Mouse (Mus musculus) embryonic facial prominence, embryonic 14.5 days (tissue): ENCODE data around the gene Rdh16. TPM values are rescaled to one million over a fixed set of nuclear protein-coding genes. Genes with fewer than 3 reads are reported as not detected.
"Not testable (repeated sequence)": the region's sequence is repeated elsewhere in the genome, so short reads cannot be mapped to it uniquely, and the experiment has no call there.

Experiments used
- ATAC-seq: fragments of 200-750 bp; cut with Nextera tagmentation; 2 replicates; pipeline ENCODE4 v1.8.0; 2017; ENCODE audit warnings: low read depth, moderate number of reproducible peaks, moderate TSS enrichment
- DNase-seq: peaks from one replicate; pipeline ENCODE4 v3.0.0-alpha.2; 2015; ENCODE audit warnings: low spot score
- H3K27ac ChIP-seq: fragments of 300-500 bp; sonication (generic); replicated peaks from 2 replicates; pipeline ENCODE4 v1.5.1; 2014; ENCODE audit warnings: low read depth, mild to moderate bottlenecking, low read length, moderate library complexity
- H3K27me3 ChIP-seq: fragments of 300-500 bp; sonication (generic); replicated peaks from 2 replicates; pipeline ENCODE4 v1.6.1; 2014; ENCODE audit warnings: low read length; ENCODE audit not compliant: control insufficient read depth, insufficient read depth
- H3K36me3 ChIP-seq: fragments of 300-500 bp; sonication (generic); 2 replicates; pipeline ENCODE4 v1.6.1; 2014; ENCODE audit warnings: low read length, mixed read lengths; ENCODE audit not compliant: control insufficient read depth, insufficient read depth
- H3K4me1 ChIP-seq: fragments of 300-500 bp; sonication (generic); 2 replicates; pipeline ENCODE4 v1.6.1; 2014; ENCODE audit warnings: antibody characterized with exemption, low read length; ENCODE audit not compliant: control insufficient read depth, insufficient read depth
- H3K4me2 ChIP-seq: fragments of 300-500 bp; sonication (generic); 2 replicates; pipeline ENCODE4 v1.6.1; 2014; ENCODE audit warnings: low read depth, mild to moderate bottlenecking, low read length, moderate library complexity, mixed read lengths
- H3K4me3 ChIP-seq: fragments of 300-500 bp; sonication (generic); 2 replicates; pipeline ENCODE4 v1.5.1; 2014; ENCODE audit warnings: low read depth, mild to moderate bottlenecking, low read length
- H3K9ac ChIP-seq: fragments of 300-500 bp; sonication (generic); 2 replicates; pipeline ENCODE4 v1.6.1; 2014; ENCODE audit warnings: low read depth, mild to moderate bottlenecking, low read length, moderate library complexity, mixed read lengths
- H3K9me3 ChIP-seq: fragments of 300-500 bp; sonication (generic); 2 replicates; pipeline ENCODE4 v1.6.1; 2016; ENCODE audit warnings: low read length; ENCODE audit not compliant: control insufficient read depth
- WGBS: fragments of 180-500 bp; shearing (Covaris S2); extraction: QIAGEN DNeasy Blood & Tissue Kit; methylation state at CpG from one replicate; pipeline ENCODE4 v1.1.7; 2014; 5-methylcytosine and 5-hydroxymethylcytosine counted together
- polyA plus RNA-seq: library from polyadenylated mRNA; unstranded; fragments of >200 nt; fragmentation: Nextera tagmentation; extraction: Ambion mirVana; gene quantifications from 2 replicates; pipeline ENCODE4 v1.2.1, GENCODE M21; 2014

Rdh16 gene
- polyA plus RNA-seq, 1 experiment from 2014 or later, result not detected

DNA sequence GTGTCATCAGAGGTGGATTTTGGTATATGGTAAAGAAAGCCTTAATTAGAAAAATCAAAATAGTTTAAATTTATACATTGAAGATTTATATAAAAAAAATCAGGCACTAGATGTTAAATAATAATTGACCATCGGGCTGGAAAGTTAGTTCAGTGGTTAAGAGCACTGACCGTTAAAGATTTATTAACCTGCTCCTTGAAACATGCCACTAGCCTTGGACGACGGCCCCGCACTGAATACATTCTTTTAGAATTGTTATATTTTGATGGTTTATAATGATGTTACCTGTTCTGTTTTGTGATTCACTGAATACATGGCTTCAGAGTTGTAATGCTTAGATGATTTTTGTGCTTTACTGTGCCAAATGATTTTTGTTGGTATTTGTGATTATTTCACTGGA is 45.0 kb downstream of the Rdh16 start:
- H3K9ac ChIP-seq, H3K9me3 ChIP-seq, H3K27me3 ChIP-seq, H3K27ac ChIP-seq, ATAC-seq, DNase-seq, H3K4me2 ChIP-seq, H3K4me3 ChIP-seq, H3K4me1 ChIP-seq, H3K36me3 ChIP-seq: not testable (repeated sequence)
- WGBS, result 88% methylated on average over 5 of the region's 5 CpGs

DNA sequence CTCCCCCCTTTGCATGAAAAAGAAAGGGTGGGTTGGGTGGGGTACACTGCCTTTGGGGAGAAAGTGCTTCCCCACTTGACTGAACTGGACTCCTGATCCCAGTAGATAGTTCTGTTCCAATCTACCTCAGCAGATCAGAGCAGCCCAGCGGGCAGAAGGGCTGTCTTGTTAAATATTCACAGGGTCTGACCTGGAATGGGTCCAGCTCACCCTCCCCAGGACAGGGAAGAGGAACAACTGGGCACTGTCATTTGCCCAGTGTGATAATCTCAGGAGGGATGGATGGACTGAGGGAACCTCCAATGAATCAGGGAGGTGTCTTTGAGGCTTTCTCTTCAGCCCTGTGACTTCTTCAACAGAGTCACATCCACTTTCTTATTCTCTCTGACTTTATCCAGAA is 47.1 kb downstream of the Rdh16 start:
- H3K4me2 ChIP-seq, result no peak overlapping the region
- no peaks in the 10 kb centered on the region for H3K27me3 ChIP-seq
- ATAC-seq, result no peak

DNA sequence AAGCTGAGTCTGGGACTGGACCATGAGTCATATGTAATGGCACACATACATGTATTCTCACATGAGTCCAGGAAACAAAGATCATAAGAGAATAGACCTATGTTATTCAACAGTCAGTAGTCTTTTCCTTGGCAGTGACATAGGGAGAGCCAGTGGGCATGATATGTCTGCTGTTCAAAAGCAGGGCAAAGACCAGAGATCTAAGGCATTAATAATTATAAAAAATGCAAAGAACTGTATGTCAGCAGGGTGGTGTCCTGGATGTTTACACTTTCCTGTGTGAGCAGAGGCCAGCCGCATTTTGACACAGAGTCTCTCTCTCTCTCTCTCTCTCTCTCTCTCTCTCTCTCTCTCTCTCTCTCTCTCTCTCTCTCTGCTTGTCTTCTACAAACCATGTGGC is 48.7 kb downstream of the Rdh16 start, which contains the start of gene Rdh19:
TSS of gene Rdh19 (plus strand) at position 301 of the 400 bp plus-strand sequence.
- Histone ChIP-seq H3K27ac (no peak within 1 kb of the TSS), H3K4me3 (no peak within 1 kb of the TSS), H3K4me1 (no peaks in the 10 kb centered on the region), H3K36me3 (no peaks in the 10 kb centered on the region), H3K9me3 (no peaks in the 10 kb centered on the region), H3K27me3 (no peaks in the 10 kb centered on the region), H3K9ac (no peak within 1 kb of the TSS), H3K4me2 (no peak within 1 kb of the TSS)
- ATAC-seq (no peak), DNase-seq (no peak)
- 69% methylated on average over 1 of the region's 1 CpGs for WGBS

More for the DNA sequence above, 47.1 kb downstream of the Rdh16 start:
- no peak overlapping the region for H3K9ac ChIP-seq
- H3K4me3 ChIP-seq, result no peak overlapping the region
- H3K36me3 ChIP-seq, result no peaks in the 10 kb centered on the region
- no peak overlapping the region for H3K27ac ChIP-seq
- DNase-seq, result no peak
- H3K4me1 ChIP-seq, result no peaks in the 10 kb centered on the region
- H3K9me3 ChIP-seq, result no peaks in the 10 kb centered on the region
- WGBS, result 67% methylated on average over 1 of the region's 1 CpGs

DNA sequence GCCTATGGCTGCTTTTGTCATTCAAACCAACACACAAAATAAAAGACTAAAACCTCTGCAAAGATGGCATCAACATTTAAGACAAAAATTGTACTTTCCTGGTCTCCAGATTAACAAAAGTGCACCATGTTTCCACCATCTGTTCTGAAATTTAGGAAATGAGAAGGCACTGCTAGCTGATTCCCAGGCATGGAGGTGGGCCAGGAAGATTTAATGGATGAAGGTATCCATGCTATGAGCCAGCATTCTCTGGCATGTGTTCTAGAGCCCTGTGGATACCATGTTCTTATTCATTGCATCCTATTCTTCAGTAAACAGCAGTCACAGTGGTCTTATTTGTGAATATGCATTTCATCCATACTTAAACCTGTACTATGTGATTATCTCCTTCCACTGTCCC is 55.4 kb downstream of the Rdh16 start:
- Histone ChIP-seq H3K9me3 (no peaks in the 10 kb centered on the region), H3K27me3 (no peaks in the 10 kb centered on the region), H3K9ac (no peak overlapping the region), H3K4me3 (no peak overlapping the region), H3K4me1 (no peaks in the 10 kb centered on the region), H3K4me2 (no peak overlapping the region), H3K27ac (no peak overlapping the region), H3K36me3 (no peaks in the 10 kb centered on the region)
- no peak for ATAC-seq
- no peak for DNase-seq

DNA sequence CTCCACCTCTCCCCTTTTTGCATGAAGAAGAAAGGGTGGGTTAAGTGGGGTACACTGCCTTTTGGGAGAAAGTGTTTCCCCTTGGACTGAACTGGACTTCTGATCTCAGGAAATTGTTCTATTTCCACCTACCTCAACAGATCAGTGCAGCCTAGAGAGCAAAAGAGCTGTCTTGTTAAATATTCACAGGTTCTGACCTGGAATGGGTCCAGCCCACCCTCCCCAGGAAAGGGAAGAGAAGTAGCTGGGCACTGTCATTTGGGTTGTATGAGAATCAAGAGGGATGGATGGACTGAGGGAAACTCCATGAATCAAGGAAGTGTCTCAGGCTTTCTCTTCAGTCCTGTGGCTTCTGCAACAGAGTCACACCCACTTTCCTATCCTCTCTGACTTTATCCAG is 64.0 kb downstream of the Rdh16 start:
- ATAC-seq, result no peak
- Histone ChIP-seq H3K4me2 (no peak overlapping the region), H3K4me3 (no peak overlapping the region), H3K27me3 (no peaks in the 10 kb centered on the region), H3K4me1 (no peaks in the 10 kb centered on the region), H3K27ac (no peak overlapping the region), H3K9me3 (peaks cover 2% of the 10 kb centered on the region; the same call in 1 of the 2 replicates), H3K9ac (no peak overlapping the region), H3K36me3 (no peaks in the 10 kb centered on the region)
- no peak for DNase-seq

DNA sequence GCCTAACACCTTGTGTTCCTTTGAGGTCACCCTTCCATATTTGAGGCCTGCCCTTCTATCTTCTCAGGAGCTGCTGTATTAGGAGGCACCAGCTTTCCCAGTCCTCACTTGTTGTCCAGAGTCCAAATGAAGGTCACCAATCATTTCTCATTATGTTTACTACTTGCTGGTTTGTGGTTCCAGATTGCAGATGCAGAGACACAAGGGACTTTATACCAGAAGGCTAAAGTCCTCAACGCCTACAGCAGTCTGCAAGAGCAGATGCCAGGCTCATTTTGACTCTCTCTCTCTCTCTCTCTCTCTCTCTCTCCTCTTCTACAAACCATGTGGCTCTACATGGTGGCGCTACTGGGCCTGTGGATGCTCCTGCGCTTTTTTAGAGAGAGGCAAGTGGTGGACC is 65.3 kb downstream of the Rdh16 start, which contains the start of gene Rdh16f2:
TSS of gene Rdh16f2 (plus strand) at position 243 of the 400 bp plus-strand sequence.
- ATAC-seq (no peak), DNase-seq (no peak)
- H3K9me3 ChIP-seq, result peaks cover 12% of the 10 kb centered on the region; the same call in 1 of the 2 replicates
- WGBS, result 85% methylated on average over 3 of the region's 3 CpGs
- H3K9ac ChIP-seq, result no peak within 1 kb of the TSS
- no peak within 1 kb of the TSS for H3K27ac ChIP-seq
- H3K4me3 ChIP-seq, result no peak within 1 kb of the TSS
- H3K4me1 ChIP-seq, result no peaks in the 10 kb centered on the region
- H3K4me2 ChIP-seq, result no peak within 1 kb of the TSS
- H3K27me3 ChIP-seq, result no peaks in the 10 kb centered on the region
- no peaks in the 10 kb centered on the region for H3K36me3 ChIP-seq

DNA sequence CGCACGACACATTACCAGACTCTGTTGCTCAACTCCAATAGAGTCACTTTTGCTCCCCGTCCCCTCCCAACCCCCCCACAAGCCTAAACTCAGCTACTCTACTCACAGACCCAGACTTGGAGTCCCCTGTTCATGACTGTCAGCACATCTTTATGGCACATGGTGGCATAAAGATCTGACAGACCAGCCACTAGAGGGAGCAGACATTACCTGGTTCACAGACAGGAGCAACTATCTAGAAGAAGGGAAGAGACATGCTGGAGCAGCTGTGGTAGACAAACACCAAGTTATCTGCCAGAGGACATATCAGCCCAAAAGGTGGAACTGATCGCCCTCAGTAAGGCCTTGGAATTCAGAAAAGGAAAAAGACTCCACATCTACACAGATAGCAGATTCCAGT is 71.5 kb downstream of the Rdh16 start:
- Histone ChIP-seq H3K9me3 (peaks cover 13% of the 10 kb centered on the region; the same call in 1 of the 2 replicates), H3K27ac (no peak overlapping the region), H3K27me3 (no peaks in the 10 kb centered on the region), H3K4me3 (no peak overlapping the region), H3K4me2 (no peak overlapping the region), H3K36me3 (no peaks in the 10 kb centered on the region), H3K4me1 (no peaks in the 10 kb centered on the region), H3K9ac (no peak overlapping the region)
- WGBS, result 69% methylated on average over 4 of the region's 4 CpGs
- peak; percentile 31 for DNase-seq
- no peak for ATAC-seq

DNA sequence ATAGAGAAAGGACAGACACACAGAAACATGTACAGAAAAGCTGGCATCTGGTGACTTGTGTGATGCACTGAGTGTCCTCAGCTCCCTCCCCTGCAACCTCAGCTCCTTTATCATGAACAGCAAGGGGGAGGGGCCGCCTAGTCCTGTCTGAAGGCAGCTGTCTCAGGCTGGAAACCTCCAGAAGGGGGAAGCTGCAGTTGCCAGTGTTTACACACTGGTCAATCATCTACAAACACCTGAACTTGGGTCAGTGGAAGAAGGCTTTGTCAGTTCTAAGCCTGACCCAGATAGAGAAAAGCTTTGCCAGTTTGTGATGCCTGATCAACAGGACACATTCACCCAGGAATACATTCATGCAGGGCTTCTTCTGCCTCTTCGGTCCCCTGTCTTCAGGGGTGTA is 76.7 kb downstream of the Rdh16 start:
- ATAC-seq (no peak), DNase-seq (no peak)
- Histone ChIP-seq H3K27ac (no peak overlapping the region), H3K9ac (no peak overlapping the region), H3K36me3 (no peaks in the 10 kb centered on the region), H3K4me2 (no peak overlapping the region), H3K9me3 (no peaks in the 10 kb centered on the region), H3K4me1 (no peaks in the 10 kb centered on the region), H3K4me3 (no peak overlapping the region), H3K27me3 (no peaks in the 10 kb centered on the region)
- WGBS, result 36% methylated on average over 2 of the region's 2 CpGs

DNA sequence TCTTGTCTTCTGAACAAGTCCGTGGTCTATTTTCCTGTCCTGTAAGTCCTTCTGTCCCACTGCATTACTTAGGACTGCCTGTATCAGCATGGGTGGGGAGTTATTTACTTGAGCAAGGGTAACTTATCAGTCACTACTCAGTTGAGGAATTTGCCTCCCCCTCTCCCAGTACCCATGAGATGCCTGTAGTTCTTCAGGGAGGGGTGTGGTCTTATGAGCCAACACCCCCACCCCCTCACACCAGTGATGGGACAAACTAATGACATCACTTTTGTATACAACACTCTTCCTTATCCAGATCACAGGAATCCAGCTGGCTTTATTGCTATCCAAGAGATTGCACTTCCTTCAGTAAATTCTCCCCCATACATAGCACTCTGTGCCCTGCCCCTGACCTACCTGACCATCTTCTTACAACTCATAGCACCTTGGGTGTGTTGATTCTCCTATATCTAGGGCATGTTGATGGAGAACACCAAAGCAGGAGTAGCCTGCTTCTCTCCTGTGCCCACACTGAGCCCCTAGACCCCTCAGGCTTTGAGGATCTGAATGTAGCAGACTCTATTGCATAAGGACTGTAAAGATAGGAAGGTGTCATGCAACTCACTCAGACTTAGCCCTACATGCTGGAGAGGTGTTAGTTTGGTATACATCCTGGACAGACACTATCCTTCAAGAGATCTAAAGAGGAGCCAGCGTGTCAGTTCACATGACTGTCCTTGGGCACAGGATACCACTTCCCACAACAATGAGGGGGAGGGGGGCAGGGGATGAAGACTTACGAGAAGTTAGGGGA is 77.5 kb downstream of the Rdh16 start:
- ATAC-seq (no peak), DNase-seq (no peak)
- H3K4me1 ChIP-seq, result no peaks in the 10 kb centered on the region
- no peaks in the 10 kb centered on the region for H3K27me3 ChIP-seq
- H3K9ac ChIP-seq, result no peak overlapping the region
- H3K4me3 ChIP-seq, result no peak overlapping the region
- 88% methylated on average over 3 of the region's 3 CpGs for WGBS
- no peaks in the 10 kb centered on the region for H3K9me3 ChIP-seq
- H3K36me3 ChIP-seq, result no peaks in the 10 kb centered on the region
- no peak overlapping the region for H3K4me2 ChIP-seq
- no peak overlapping the region for H3K27ac ChIP-seq
